Mouse (Mus musculus): ENCODE data around the gene Rnf169. TPM values are rescaled to one million over a fixed set of nuclear protein-coding genes. Genes with fewer than 3 reads are reported as not detected.
A peak's percentile ranks its signal among the peaks of the same experiment; 100 is the strongest.

Rnf169 gene
- polyA plus RNA-seq, 1 experiment: 8.7 TPM

DNA sequence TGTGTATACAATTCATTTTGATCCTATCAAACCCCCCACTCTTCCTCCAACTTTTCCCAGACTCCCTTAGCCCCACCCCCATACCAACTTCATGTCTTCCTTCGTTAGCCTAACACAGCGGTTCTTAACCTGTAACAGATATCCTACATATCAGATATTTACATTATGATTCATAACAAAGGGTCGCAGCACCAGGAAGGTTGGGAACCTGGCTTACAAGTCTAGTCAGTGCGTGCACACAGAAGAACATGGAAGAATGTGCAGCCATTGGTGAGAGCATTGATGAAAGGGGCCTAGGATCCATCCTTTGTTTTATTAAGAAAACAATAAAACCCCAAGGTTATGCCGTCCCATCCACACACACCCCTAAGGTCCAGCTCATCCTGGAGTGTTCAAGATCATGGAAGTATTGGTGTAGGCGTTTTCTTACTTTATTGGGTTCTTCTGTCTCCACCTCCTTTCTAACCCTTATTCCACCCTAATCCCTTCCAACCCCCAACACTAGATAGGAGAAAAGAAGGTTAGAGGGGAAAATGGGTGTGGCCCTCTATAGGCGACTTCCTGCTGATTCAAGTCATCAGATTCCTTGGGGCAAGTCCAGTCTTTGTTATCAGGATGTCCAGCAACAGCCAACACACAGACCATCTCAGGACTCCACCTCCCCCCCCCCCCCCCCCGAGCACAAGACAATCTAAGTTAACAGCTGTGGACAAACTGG, 10.9 kb upstream of the Rnf169 start:
- no peak overlapping the region for H3K27ac ChIP-seq (ENCODE audit: insufficient read depth, low read length)
- TF ChIP-seq CTCF (IDR thresholded peaks at IDR 0.05; ENCODE audit: borderline replicate concordance, insufficient read depth, low read depth, low read length) (no peak), POLR2A (IDR thresholded peaks at IDR 0.05; ENCODE audit: borderline replicate concordance, insufficient read depth, low read length) (no peak)
- 86% methylated on average over 8 of the region's 8 CpGs for WGBS
- H3K27me3 ChIP-seq (ENCODE audit: control insufficient read depth, insufficient read depth, low read length): no peaks in the 10 kb centered on the region
- no peaks in the 10 kb centered on the region for H3K4me1 ChIP-seq (ENCODE audit: control insufficient read depth, insufficient read depth, low read length)
- no peak overlapping the region for H3K4me3 ChIP-seq (replicated peaks; ENCODE audit: insufficient read depth, low read depth, low read length)
- no peak for DNase-seq

GRCm38 (mm10) chr7:99989844-99990760, 9.9 kb upstream of the Rnf169 start:
- TF ChIP-seq CTCF (IDR thresholded peaks at IDR 0.05; ENCODE audit: borderline replicate concordance, insufficient read depth, low read depth, low read length) (no peak), POLR2A (IDR thresholded peaks at IDR 0.05; ENCODE audit: borderline replicate concordance, insufficient read depth, low read length) (no peak)
- peak in 1 of 2 experiments; percentile 32 for DNase-seq
- no peaks in the 10 kb centered on the region for H3K27me3 ChIP-seq (ENCODE audit: control insufficient read depth, insufficient read depth, low read length)
- 59% methylated on average over 15 of the region's 15 CpGs for WGBS
- no peak overlapping the region for H3K27ac ChIP-seq (ENCODE audit: insufficient read depth, low read length)
- no peak overlapping the region for H3K4me3 ChIP-seq (replicated peaks; ENCODE audit: insufficient read depth, low read depth, low read length)
- H3K4me1 ChIP-seq (ENCODE audit: control insufficient read depth, insufficient read depth, low read length): no peaks in the 10 kb centered on the region

DNA sequence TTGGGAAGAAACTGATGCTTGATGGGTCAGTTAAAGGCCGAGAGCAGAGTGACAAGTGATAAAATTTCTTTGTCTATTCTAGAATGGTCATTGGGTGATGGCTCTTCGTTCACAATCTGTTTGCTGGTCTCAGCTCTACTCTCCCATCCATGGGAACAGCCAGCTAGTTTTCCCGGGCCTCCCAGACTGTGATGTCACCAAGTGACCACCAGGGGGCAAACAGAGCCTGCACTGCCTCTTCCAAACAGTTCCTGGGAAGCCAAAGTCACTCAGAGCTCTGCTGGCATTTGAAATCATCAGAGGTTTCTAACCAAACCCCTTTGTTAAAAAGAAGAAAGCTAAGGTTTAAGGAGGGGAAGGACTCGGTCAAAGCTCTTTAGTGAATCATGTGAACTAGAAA, 8.5 kb upstream of the Rnf169 start:
- no peak overlapping the region for H3K27ac ChIP-seq (ENCODE audit: insufficient read depth, low read length)
- H3K4me3 ChIP-seq (replicated peaks; ENCODE audit: insufficient read depth, low read depth, low read length): no peak overlapping the region
- H3K4me1 ChIP-seq (ENCODE audit: control insufficient read depth, insufficient read depth, low read length): no peaks in the 10 kb centered on the region
- WGBS: 1% methylated on average over 4 of the region's 4 CpGs
- peak; percentile 91 for TF ChIP-seq CTCF (IDR thresholded peaks at IDR 0.05; ENCODE audit: borderline replicate concordance, insufficient read depth, low read depth, low read length)
- TF ChIP-seq POLR2A (IDR thresholded peaks at IDR 0.05; ENCODE audit: borderline replicate concordance, insufficient read depth, low read length): no peak
- H3K27me3 ChIP-seq (ENCODE audit: control insufficient read depth, insufficient read depth, low read length): no peaks in the 10 kb centered on the region
- peak; percentile 70 to 80 for DNase-seq

DNA sequence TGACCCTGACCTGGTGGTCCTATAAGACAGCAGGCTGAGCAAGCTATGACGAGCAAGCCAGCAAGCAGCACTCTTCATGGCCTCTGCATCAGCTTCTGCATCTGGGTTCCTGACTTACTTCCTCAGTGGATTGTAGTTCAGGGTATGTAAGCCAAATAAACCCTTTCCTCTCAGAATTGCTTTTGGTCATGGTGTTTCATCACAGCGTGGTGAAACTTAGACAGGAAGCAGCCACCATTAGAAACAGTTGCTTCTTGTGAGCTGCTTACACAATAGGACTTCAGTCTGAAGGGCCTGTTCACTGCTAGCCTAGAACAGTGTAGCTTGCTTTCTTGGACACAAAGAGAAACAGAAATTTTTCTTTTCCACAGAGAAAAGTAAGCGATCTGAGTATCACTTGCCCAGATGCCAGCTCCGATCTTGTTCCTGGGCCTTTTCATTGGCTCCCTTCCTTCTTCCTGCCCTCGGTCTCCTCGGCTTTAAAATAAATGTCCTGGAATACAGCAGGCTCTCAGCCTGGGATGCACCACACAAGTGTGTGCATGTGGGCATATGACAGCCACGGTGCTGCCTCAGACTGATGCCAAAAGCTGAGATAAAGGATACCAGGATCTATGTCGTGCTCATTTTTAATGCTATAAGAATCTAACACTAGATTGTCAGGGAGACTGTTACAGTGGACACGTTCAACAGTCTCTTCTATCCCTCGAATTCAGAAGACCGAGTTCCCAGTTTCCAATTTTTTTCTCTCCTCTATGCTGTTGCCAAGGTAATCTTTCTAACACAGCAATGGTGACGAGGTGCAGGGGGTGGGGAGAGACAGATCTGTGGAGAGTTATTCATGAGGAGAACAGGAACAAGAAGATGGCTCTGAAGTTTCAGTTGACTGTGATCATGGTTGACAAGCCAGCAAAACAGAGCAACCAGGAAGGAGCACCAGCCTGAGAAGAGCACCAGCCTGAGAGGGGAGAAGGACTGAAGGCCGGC, 2.3 kb upstream of the Rnf169 start:
- DNase-seq: no peak
- TF ChIP-seq CTCF (IDR thresholded peaks at IDR 0.05; ENCODE audit: borderline replicate concordance, insufficient read depth, low read depth, low read length) (no peak), POLR2A (IDR thresholded peaks at IDR 0.05; ENCODE audit: borderline replicate concordance, insufficient read depth, low read length) (no peak)
- Histone ChIP-seq H3K27me3 (ENCODE audit: control insufficient read depth, insufficient read depth, low read length) (no peaks in the 10 kb centered on the region), H3K4me1 (ENCODE audit: control insufficient read depth, insufficient read depth, low read length) (no peaks in the 10 kb centered on the region; the same call in 1 of the 2 replicates), H3K4me3 (replicated peaks; ENCODE audit: insufficient read depth, low read depth, low read length) (no peak overlapping the region), H3K27ac (ENCODE audit: insufficient read depth, low read length) (no peak overlapping the region)
- WGBS: 77% methylated on average over 13 of the region's 13 CpGs

- TF ChIP-seq CTCF (IDR thresholded peaks at IDR 0.05; ENCODE audit: borderline replicate concordance, insufficient read depth, low read depth, low read length) (peak; percentile 33; the same call in 1 of the 2 replicates), POLR2A (IDR thresholded peaks at IDR 0.05; ENCODE audit: borderline replicate concordance, insufficient read depth, low read length) (no peak)
- no peaks in the 10 kb centered on the region for H3K27me3 ChIP-seq (ENCODE audit: control insufficient read depth, insufficient read depth, low read length)
- peak overlapping the region; percentile 89 for H3K27ac ChIP-seq (ENCODE audit: insufficient read depth, low read length)
- H3K4me1 ChIP-seq (ENCODE audit: control insufficient read depth, insufficient read depth, low read length): no peaks in the 10 kb centered on the region; the same call in 1 of the 2 replicates
- WGBS: 0% methylated on average over 2 of the region's 2 CpGs
- DNase-seq: peak; percentile 63 to 79
- H3K4me3 ChIP-seq (replicated peaks; ENCODE audit: insufficient read depth, low read depth, low read length): peak overlapping the region; percentile 51
These were observed 1.1 kb upstream of the Rnf169 start for GRCm38 (mm10) chr7:99981311-99981710.

DNA sequence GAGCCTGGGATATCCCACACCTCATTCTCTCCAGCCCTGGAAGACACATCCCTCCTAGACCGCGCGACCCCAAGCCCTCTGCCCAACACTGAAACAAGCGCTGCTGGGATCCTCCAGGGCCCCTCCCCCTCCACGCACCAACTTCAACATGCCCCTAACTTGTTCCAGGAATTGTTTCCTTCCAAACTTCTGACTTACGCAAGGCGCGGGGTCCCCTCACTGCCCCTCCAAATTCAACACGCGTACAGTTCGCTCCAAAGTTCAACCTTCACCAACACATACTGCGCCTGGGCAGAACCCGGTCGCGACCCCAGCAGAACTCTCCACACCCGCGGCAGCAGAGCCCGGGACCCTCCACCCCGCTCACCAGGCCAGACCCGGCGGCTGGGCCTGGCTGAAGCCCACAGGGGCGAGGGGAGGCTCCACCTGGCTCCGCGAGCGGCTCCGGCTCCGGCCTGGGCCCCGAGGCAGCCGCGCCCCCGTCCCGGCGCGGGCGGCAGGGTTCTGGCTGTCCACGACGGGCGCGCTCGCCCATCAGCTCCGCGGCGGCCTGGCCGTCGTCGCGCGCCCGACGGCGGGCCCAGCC, 609 bp downstream of the Rnf169 start:
- peak overlapping the region; percentile 88 for H3K4me3 ChIP-seq (replicated peaks; ENCODE audit: insufficient read depth, low read depth, low read length)
- DNase-seq: peak in 1 of 2 experiments; percentile 42
- under 1% methylated on average over 51 of the region's 51 CpGs for WGBS
- H3K27me3 ChIP-seq (ENCODE audit: control insufficient read depth, insufficient read depth, low read length): no peaks in the 10 kb centered on the region
- TF ChIP-seq POLR2A (IDR thresholded peaks at IDR 0.05; ENCODE audit: borderline replicate concordance, insufficient read depth, low read length): no peak
- TF ChIP-seq CTCF (IDR thresholded peaks at IDR 0.05; ENCODE audit: borderline replicate concordance, insufficient read depth, low read depth, low read length): no peak
- H3K4me1 ChIP-seq (ENCODE audit: control insufficient read depth, insufficient read depth, low read length): no peaks in the 10 kb centered on the region; the same call in 1 of the 2 replicates
- H3K27ac ChIP-seq (ENCODE audit: insufficient read depth, low read length): peak overlapping the region; percentile 68
